Mouse (Mus musculus): ENCODE data around the gene Eno1. TPM values are rescaled to one million over a fixed set of nuclear protein-coding genes. Genes with fewer than 3 reads are reported as not detected.

The Eno1 gene
- polyA plus RNA-seq, 1 experiment from 2014 or later, result 1,672 TPM

- Histone ChIP-seq H3K27me3 (ENCODE audit: control insufficient read depth, insufficient read depth, low read length) (no peaks in the 10 kb centered on the region), H3K4me3 (ENCODE audit: low read length) (no peak overlapping the region), H3K4me1 (ENCODE audit: control insufficient read depth, insufficient read depth, low read length) (0 out of 2 replicates have a peak, but pooled peaks cover 2% of the 10 kb centered on the region), H3K27ac (ENCODE audit: low read length) (no peak overlapping the region), H3K4me2 (ENCODE audit: low read depth, low read length) (peak overlapping the region; percentile 51), H3K9ac (ENCODE audit: low read length) (no peak overlapping the region), H3K36me3 (ENCODE audit: control insufficient read depth, insufficient read depth) (no peaks in the 10 kb centered on the region), H3K9me3 (replicated peaks; ENCODE audit: control insufficient read depth, low read length) (no peaks in the 10 kb centered on the region)
- no peak for ATAC-seq (replicated peaks; ENCODE audit: extremely low read depth, insufficient read depth, low FRiP score)
- 53% methylated on average over 10 of the region's 10 CpGs for WGBS
Measured at GRCm38 (mm10) chr4:150221017-150221640, 15.4 kb upstream of the Eno1 start.

- H3K36me3 ChIP-seq (ENCODE audit: control insufficient read depth, insufficient read depth), result no peaks in the 10 kb centered on the region
- no peak overlapping the region for H3K4me2 ChIP-seq (ENCODE audit: low read depth, low read length)
- WGBS, result 81% methylated on average over 4 of the region's 4 CpGs
- no peak for ATAC-seq (replicated peaks; ENCODE audit: extremely low read depth, insufficient read depth, low FRiP score)
- no peaks in the 10 kb centered on the region for H3K27me3 ChIP-seq (ENCODE audit: control insufficient read depth, insufficient read depth, low read length)
- H3K27ac ChIP-seq (ENCODE audit: low read length), result no peak overlapping the region
- H3K4me1 ChIP-seq (ENCODE audit: control insufficient read depth, insufficient read depth, low read length), result peaks cover 17% of the 10 kb centered on the region
- H3K9ac ChIP-seq (ENCODE audit: low read length), result no peak overlapping the region
- H3K4me3 ChIP-seq (ENCODE audit: low read length), result no peak overlapping the region
- no peaks in the 10 kb centered on the region for H3K9me3 ChIP-seq (replicated peaks; ENCODE audit: control insufficient read depth, low read length)
Measured at GRCm38 (mm10) chr4:150223830-150224229, 12.7 kb upstream of the Eno1 start.

- H3K4me1 ChIP-seq (ENCODE audit: control insufficient read depth, insufficient read depth, low read length), result peaks cover 27% of the 10 kb centered on the region
- no peak for ATAC-seq (replicated peaks; ENCODE audit: extremely low read depth, insufficient read depth, low FRiP score)
- no peak overlapping the region for H3K4me2 ChIP-seq (ENCODE audit: low read depth, low read length)
- no peaks in the 10 kb centered on the region for H3K27me3 ChIP-seq (ENCODE audit: control insufficient read depth, insufficient read depth, low read length)
- H3K27ac ChIP-seq (ENCODE audit: low read length), result no peak overlapping the region
- H3K4me3 ChIP-seq (ENCODE audit: low read length), result no peak overlapping the region
- 80% methylated on average over 1 of the region's 1 CpGs for WGBS
- H3K9ac ChIP-seq (ENCODE audit: low read length), result no peak overlapping the region
- H3K9me3 ChIP-seq (replicated peaks; ENCODE audit: control insufficient read depth, low read length), result no peaks in the 10 kb centered on the region
- no peaks in the 10 kb centered on the region for H3K36me3 ChIP-seq (ENCODE audit: control insufficient read depth, insufficient read depth)
Measured at GRCm38 (mm10) chr4:150225700-150226099, 10.8 kb upstream of the Eno1 start.

- WGBS, result 59% methylated on average over 7 of the region's 7 CpGs
- Histone ChIP-seq H3K36me3 (ENCODE audit: control insufficient read depth, insufficient read depth) (no peaks in the 10 kb centered on the region), H3K9me3 (replicated peaks; ENCODE audit: control insufficient read depth, low read length) (no peaks in the 10 kb centered on the region), H3K4me2 (ENCODE audit: low read depth, low read length) (no peak overlapping the region), H3K27me3 (ENCODE audit: control insufficient read depth, insufficient read depth, low read length) (no peaks in the 10 kb centered on the region), H3K4me1 (ENCODE audit: control insufficient read depth, insufficient read depth, low read length) (peaks cover 37% of the 10 kb centered on the region), H3K4me3 (ENCODE audit: low read length) (no peak overlapping the region), H3K27ac (ENCODE audit: low read length) (peak overlapping the region; percentile 63), H3K9ac (ENCODE audit: low read length) (no peak overlapping the region)
- ATAC-seq (replicated peaks; ENCODE audit: extremely low read depth, insufficient read depth, low FRiP score), result no peak
Measured at GRCm38 (mm10) chr4:150226818-150227688, 9.5 kb upstream of the Eno1 start.

GRCm38 (mm10) chr4:150228581-150229348 lies 7.8 kb upstream of the Eno1 start:
- 40% methylated on average over 7 of the region's 7 CpGs for WGBS
- Histone ChIP-seq H3K36me3 (ENCODE audit: control insufficient read depth, insufficient read depth) (no peaks in the 10 kb centered on the region), H3K4me1 (ENCODE audit: control insufficient read depth, insufficient read depth, low read length) (peaks cover 37% of the 10 kb centered on the region), H3K27ac (ENCODE audit: low read length) (peak overlapping the region; percentile 72), H3K4me3 (ENCODE audit: low read length) (no peak overlapping the region), H3K27me3 (ENCODE audit: control insufficient read depth, insufficient read depth, low read length) (no peaks in the 10 kb centered on the region), H3K9me3 (replicated peaks; ENCODE audit: control insufficient read depth, low read length) (no peaks in the 10 kb centered on the region), H3K4me2 (ENCODE audit: low read depth, low read length) (no peak overlapping the region), H3K9ac (ENCODE audit: low read length) (0 out of 2 replicates have a peak overlapping the region, but pooled peaks have one; percentile 2)
- ATAC-seq (replicated peaks; ENCODE audit: extremely low read depth, insufficient read depth, low FRiP score), result peak; percentile 60

GRCm38 (mm10) chr4:150229747-150230390 lies 6.7 kb upstream of the Eno1 start:
- H3K27ac ChIP-seq (ENCODE audit: low read length), result peak overlapping the region; percentile 81; the same call in 1 of the 2 replicates
- H3K4me3 ChIP-seq (ENCODE audit: low read length), result no peak overlapping the region
- no peak for ATAC-seq (replicated peaks; ENCODE audit: extremely low read depth, insufficient read depth, low FRiP score)
- H3K9ac ChIP-seq (ENCODE audit: low read length), result no peak overlapping the region
- peaks cover 42% of the 10 kb centered on the region for H3K4me1 ChIP-seq (ENCODE audit: control insufficient read depth, insufficient read depth, low read length)
- no peaks in the 10 kb centered on the region for H3K27me3 ChIP-seq (ENCODE audit: control insufficient read depth, insufficient read depth, low read length)
- no peaks in the 10 kb centered on the region for H3K36me3 ChIP-seq (ENCODE audit: control insufficient read depth, insufficient read depth)
- 36% methylated on average over 11 of the region's 15 CpGs for WGBS
- H3K4me2 ChIP-seq (ENCODE audit: low read depth, low read length), result no peak overlapping the region
- H3K9me3 ChIP-seq (replicated peaks; ENCODE audit: control insufficient read depth, low read length), result no peaks in the 10 kb centered on the region

- Histone ChIP-seq H3K9ac (ENCODE audit: low read length) (peak overlapping the region; percentile 52), H3K27ac (ENCODE audit: low read length) (peak overlapping the region; percentile 81), H3K4me1 (ENCODE audit: control insufficient read depth, insufficient read depth, low read length) (peaks cover 49% of the 10 kb centered on the region), H3K27me3 (ENCODE audit: control insufficient read depth, insufficient read depth, low read length) (no peaks in the 10 kb centered on the region), H3K4me3 (ENCODE audit: low read length) (no peak overlapping the region), H3K9me3 (replicated peaks; ENCODE audit: control insufficient read depth, low read length) (no peaks in the 10 kb centered on the region), H3K36me3 (ENCODE audit: control insufficient read depth, insufficient read depth) (no peaks in the 10 kb centered on the region), H3K4me2 (ENCODE audit: low read depth, low read length) (peak overlapping the region; percentile 35; the same call in 1 of the 2 replicates)
- 0 out of 2 replicates have a peak, but pooled peaks have one; percentile 20 for ATAC-seq (replicated peaks; ENCODE audit: extremely low read depth, insufficient read depth, low FRiP score)
- whole genome bisulfite sequencing, result 19% methylated on average over 21 of the region's 21 CpGs
Measured at GRCm38 (mm10) chr4:150230460-150231407, 5.8 kb upstream of the Eno1 start.

- Histone ChIP-seq H3K27me3 (ENCODE audit: control insufficient read depth, insufficient read depth, low read length) (no peaks in the 10 kb centered on the region), H3K36me3 (ENCODE audit: control insufficient read depth, insufficient read depth) (no peaks in the 10 kb centered on the region), H3K4me3 (ENCODE audit: low read length) (no peak overlapping the region), H3K9me3 (replicated peaks; ENCODE audit: control insufficient read depth, low read length) (no peaks in the 10 kb centered on the region), H3K27ac (ENCODE audit: low read length) (no peak overlapping the region), H3K4me2 (ENCODE audit: low read depth, low read length) (no peak overlapping the region), H3K9ac (ENCODE audit: low read length) (no peak overlapping the region), H3K4me1 (ENCODE audit: control insufficient read depth, insufficient read depth, low read length) (peaks cover 49% of the 10 kb centered on the region)
- ATAC-seq (replicated peaks; ENCODE audit: extremely low read depth, insufficient read depth, low FRiP score), result no peak
- WGBS, result 61% methylated on average over 8 of the region's 8 CpGs
Measured at GRCm38 (mm10) chr4:150231871-150232270, 4.7 kb upstream of the Eno1 start.
